Mouse (Mus musculus) cerebellum, adult 2 months (tissue): ENCODE measurements around the gene Il4ra. TPM values are rescaled to one million over a fixed set of nuclear protein-coding genes. Genes with fewer than 3 reads are reported as not detected.
A peak's percentile ranks its signal among the peaks of the same experiment; 100 is the strongest.

Source experiments
- DNase-seq, 2 experiments: peaks; one replicate each; pipeline ENCODE4 v3.0.0; 2021
- H3K27ac ChIP-seq: fragments of 200-500 bp; 2 replicates; pipeline ENCODE4 v1.5.1; 2012; ENCODE audit warnings: low read length, control low read depth, inconsistent platforms; ENCODE audit not compliant: insufficient read depth
- H3K27me3 ChIP-seq: fragments of 200-500 bp; 2 replicates; pipeline ENCODE4 v1.6.1; 2012; ENCODE audit warnings: inconsistent platforms, mild to moderate bottlenecking, low read length, moderate library complexity; ENCODE audit not compliant: control insufficient read depth, insufficient read depth
- H3K4me1 ChIP-seq: fragments of 200-500 bp; 2 replicates; pipeline ENCODE4 v1.6.1; 2011; ENCODE audit warnings: low read length; ENCODE audit not compliant: control insufficient read depth, insufficient read depth
- H3K4me3 ChIP-seq: fragments of 200-500 bp; replicated peaks from 2 replicates; pipeline ENCODE3; 2011; ENCODE audit warnings: mild to moderate bottlenecking, low read depth, low read length, control low read depth; ENCODE audit not compliant: insufficient read depth
- CTCF ChIP-seq: fragments of 200-500 bp; IDR thresholded peaks from 2 replicates; pipeline ENCODE4 v1.5.1; 2011; ENCODE audit warnings: low read depth, mild to moderate bottlenecking, control low read depth, low read length, moderate library complexity, borderline replicate concordance; ENCODE audit not compliant: insufficient read depth
- POLR2A ChIP-seq: fragments of 200-500 bp; IDR thresholded peaks from 2 replicates; pipeline ENCODE4 v1.6.1; 2011; ENCODE audit warnings: low read length, control low read depth, borderline replicate concordance; ENCODE audit not compliant: insufficient read depth
- WGBS: fragments of 180-500 bp; shearing (Covaris S2); methylation state at CpG from one replicate; pipeline ENCODE4 v1.1.7; 2018; 5-methylcytosine and 5-hydroxymethylcytosine counted together
- polyA plus RNA-seq: library from polyadenylated mRNA; depleted of rRNA; stranded (reverse); fragments of >200 nt; gene quantifications from 2 replicates; pipeline ENCODE4 v1.2.3, GENCODE M21; 2012

The Il4ra gene
- polyA plus RNA-seq, 1 experiment = 8.6 TPM

DNA sequence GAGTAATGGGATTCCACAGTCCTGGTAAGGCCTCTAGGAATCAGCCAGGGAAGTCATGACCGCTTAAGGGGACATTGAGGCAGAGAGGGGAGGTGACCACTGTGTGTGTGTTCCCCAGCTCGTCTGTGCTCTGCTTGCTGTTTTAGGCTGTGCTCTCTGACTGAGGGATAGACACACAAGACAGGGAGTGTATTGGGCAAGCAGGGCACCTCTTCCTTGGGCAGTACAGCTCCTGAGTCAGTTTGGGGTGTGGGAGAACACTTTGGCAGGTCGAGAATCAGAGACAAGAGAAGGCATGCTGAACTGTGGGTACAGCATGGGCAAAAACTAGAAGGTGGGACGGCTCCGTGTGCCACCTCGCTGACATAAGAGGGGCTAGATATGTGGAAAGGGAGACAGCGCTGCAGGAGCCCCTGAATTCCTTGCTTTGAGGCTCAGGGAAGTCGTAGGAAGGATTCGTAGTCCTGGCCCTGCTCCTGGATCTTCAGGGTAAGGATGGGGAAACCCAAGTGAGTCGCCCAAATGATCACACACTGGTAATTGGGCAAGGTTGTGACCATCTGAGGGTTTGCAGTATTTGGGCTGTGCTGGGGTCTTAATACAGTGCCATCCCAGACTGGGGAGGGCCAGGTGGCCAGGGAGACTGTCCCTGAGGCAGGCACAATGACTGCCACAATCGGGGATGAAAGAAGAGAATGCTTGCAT lies 1.1 kb downstream of the Il4ra start:
- Histone ChIP-seq H3K4me1 (peaks cover 10% of the 10 kb centered on the region), H3K27ac (no peak overlapping the region), H3K4me3 (peak overlapping the region; percentile 16), H3K27me3 (no peaks in the 10 kb centered on the region)
- DNase-seq = no peak
- WGBS = 84% methylated on average over 11 of the region's 11 CpGs
- TF ChIP-seq CTCF = no peak

DNA sequence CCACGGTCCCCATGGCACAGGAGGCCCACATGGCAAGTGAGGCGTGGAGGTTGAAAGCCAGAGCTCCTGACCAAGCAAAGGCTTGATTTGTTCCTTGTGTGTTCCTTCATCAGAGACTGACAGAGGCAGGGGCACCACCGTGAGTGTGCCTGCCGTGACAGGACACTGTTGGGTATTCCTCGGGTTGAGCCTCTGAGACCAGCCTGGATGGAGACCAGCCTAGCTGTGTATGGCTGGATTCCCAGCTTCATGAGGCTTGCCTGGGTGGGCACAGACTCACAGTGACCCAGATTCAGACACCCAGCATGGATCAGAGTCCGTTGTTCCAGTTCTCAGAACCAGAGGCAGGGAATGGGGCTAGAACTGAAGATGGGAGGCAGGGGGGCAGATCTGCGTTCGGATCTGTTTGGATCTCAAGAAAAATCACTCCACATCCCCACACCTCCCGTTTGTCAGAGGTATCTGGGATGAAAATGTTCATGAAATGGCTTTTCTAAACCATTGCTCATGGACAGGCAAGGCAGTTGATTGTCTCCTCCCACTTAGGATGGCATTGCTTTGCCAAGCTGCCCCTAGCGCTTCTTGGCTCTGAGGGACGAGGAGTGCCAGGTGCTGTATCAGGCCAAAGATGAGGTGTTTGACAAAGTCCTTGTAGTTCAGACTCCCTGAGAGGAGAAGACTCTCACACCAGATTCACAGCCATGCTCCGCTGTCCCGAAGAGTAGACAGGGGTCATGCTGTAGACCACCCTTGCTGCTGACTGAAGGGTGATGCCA lies 1.9 kb downstream of the Il4ra start:
- no peak for TF ChIP-seq POLR2A
- TF ChIP-seq CTCF = no peak
- H3K4me3 ChIP-seq = no peak overlapping the region
- H3K27ac ChIP-seq = no peak overlapping the region
- peak in 1 of 2 experiments; percentile 15 for DNase-seq
- H3K4me1 ChIP-seq = peaks cover 10% of the 10 kb centered on the region
- no peaks in the 10 kb centered on the region for H3K27me3 ChIP-seq
- 45% methylated on average over 13 of the region's 13 CpGs for WGBS

DNA sequence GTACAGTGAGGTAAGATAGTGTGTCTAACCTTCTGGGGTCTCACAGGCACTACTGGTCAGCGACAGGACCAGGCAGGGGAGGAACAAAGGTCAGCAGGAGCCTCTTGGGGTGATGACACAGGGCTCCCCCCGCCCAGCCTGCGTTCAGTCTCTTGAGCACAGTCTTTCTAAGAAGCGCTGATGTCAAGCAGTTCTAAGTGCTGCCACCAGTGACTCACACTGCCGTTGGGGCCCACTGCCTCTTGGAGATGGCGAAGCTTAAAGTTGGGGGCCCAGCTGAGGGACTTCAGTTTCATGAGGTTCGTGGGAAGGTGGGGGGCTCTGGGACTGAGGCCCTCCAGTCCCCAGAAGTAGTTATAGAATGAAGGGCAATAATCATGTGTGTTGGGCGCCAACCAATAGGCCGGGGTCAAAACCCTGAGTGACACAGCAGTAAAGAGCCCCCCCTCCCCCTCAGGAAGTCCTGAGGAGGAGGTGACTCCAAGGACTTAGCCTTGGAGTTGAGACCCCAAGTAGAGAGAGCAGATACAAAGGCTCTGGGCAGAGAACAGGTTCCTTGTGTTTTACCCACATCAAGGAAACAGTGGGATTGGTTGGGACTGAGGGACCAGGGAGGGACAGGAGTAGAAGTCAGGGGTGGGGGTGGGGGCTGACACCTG lies 2.7 kb downstream of the Il4ra start:
- Histone ChIP-seq H3K4me3 (no peak overlapping the region), H3K27ac (no peak overlapping the region), H3K27me3 (no peaks in the 10 kb centered on the region), H3K4me1 (peaks cover 10% of the 10 kb centered on the region)
- no peak for DNase-seq
- TF ChIP-seq CTCF = no peak
- no peak for TF ChIP-seq POLR2A
- 93% methylated on average over 9 of the region's 9 CpGs for WGBS

DNA sequence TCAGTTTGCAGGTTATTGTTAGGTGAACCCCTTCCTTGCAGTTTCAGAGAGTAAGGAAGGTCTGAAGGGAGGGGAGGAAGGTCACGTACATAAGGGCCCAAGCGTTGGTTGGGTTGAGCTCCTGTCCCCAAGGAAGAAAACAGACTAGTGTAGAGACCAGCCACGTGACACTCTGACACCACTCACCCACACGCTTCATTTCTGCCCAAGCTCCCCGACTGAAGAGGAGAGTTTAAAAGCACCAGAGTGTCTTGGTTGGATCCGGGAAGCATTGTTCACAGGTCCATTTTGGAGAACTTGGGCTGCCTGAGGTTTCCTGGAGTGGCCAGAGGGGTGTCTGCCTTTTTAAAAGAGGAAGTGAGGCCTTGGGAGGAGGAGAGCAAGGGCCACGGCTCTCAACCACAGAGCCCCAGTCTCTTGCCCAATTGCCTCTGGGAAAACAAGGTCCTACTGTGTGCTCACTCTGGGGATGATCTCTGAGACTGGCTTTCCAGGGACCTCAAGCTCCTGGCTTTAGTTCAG lies 3.5 kb downstream of the Il4ra start:
- 91% methylated on average over 7 of the region's 7 CpGs for WGBS
- Histone ChIP-seq H3K4me3 (no peak overlapping the region), H3K27me3 (no peaks in the 10 kb centered on the region), H3K4me1 (peaks cover 15% of the 10 kb centered on the region), H3K27ac (no peak overlapping the region)
- TF ChIP-seq POLR2A = no peak
- TF ChIP-seq CTCF = no peak
- DNase-seq = no peak

DNA sequence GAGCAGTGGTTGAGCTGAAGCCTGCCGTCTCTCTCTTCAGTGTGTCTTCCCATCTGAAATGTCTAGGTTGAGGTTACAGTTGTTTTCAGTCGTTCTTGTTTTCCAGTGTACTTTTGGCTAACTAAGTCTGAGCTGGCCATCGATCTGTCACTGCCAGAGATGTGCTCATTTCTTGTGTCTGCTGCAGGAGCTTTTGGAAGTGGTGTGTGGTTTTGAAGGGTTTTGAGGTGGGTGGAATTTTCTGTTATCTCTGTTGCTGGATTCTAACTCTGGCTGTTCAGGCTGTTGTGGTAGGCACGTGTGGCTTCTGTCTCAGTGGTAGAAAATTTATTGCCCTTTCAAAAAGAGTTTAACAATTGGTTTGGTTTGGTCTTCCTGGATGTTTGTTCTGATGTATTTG lies 4.2 kb downstream of the Il4ra start:
- WGBS = 89% methylated on average over 4 of the region's 4 CpGs
- Histone ChIP-seq H3K27ac (no peak overlapping the region), H3K4me3 (no peak overlapping the region), H3K4me1 (peaks cover 17% of the 10 kb centered on the region), H3K27me3 (no peaks in the 10 kb centered on the region)
- DNase-seq = no peak
- TF ChIP-seq POLR2A (no peak), CTCF (no peak)

DNA sequence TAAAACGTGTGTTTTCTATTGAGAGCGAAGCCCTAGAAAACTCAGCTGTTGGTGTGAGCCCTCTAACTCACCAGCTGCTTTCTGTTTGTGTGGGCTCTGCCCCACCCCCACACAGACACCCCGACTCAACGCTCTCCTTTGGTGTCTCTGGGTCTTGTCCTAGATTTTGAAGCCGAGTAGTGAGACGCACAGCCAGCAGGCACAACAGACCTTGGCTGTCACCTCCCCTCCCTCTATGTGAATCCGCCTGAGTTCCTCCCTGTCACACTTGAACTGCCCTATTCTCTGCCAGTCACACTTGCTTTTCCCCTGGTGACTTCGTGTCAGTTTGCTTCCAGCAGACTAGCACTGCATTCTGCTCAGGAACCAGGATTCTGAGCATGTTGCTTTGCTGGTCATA lies 4.9 kb downstream of the Il4ra start:
- DNase-seq = no peak
- 52% methylated on average over 8 of the region's 8 CpGs for WGBS
- Histone ChIP-seq H3K27ac (no peak overlapping the region), H3K27me3 (no peaks in the 10 kb centered on the region), H3K4me3 (no peak overlapping the region), H3K4me1 (peaks cover 17% of the 10 kb centered on the region)
- no peak for TF ChIP-seq POLR2A
- TF ChIP-seq CTCF = no peak

DNA sequence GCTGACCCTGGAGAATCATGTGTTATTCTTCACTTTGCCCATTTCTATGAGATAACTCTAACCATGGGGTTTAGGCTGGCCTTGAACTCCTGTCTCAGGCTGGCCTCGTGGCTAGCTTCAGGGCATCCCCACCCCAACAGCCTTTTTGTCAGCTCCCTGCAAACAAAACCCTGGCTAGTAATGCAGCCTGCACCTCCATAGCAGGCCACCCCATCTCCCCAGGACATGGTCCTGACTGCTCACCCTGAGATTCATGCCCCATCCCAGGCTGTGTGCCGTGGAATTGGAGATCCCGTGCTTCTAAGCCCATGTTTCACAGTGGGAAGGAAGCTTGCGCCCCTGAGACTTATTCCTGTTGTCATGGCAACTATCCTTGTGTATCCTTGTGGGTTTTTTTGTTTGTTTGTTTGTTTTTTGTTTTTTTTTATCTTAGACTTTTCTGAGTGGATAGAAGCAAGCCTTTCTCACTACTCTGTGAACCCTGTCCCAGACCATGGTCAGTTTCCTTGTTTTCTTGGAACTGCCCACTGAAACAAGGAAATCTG lies 6.6 kb downstream of the Il4ra start:
- no peak for DNase-seq
- WGBS = 85% methylated on average over 4 of the region's 4 CpGs

More for the DNA sequence above, 6.6 kb downstream of the Il4ra start:
- H3K4me3 ChIP-seq = no peak overlapping the region
- TF ChIP-seq CTCF (no peak), POLR2A (no peak)
- H3K4me1 ChIP-seq = peaks cover 11% of the 10 kb centered on the region
- H3K27ac ChIP-seq = no peak overlapping the region
- no peaks in the 10 kb centered on the region for H3K27me3 ChIP-seq
